Mouse (Mus musculus): Measurements from ENCODE around the gene Gm20937.
"Not testable (repeated sequence)": the region's sequence is repeated elsewhere in the genome, so short reads cannot be mapped to it uniquely, and the experiment has no call there.

Gene Gm20937

GRCm38 (mm10) chrY:68294798-68295197, at the start of gene Gm20937:
TSS of gene Gm20937 (minus strand) at chrY:68294898.
- not testable (repeated sequence) for DNase-seq (ENCODE audit: low spot score)
